Mouse (Mus musculus) liver, embryonic 14.5 days (tissue): ENCODE data around the gene Trhde.

ENCODE experiments used
- CTCF ChIP-seq: IDR thresholded peaks from 2 replicates; pipeline ENCODE4 v1.5.1; 2016; ENCODE audit warnings: antibody characterized with exemption, low read depth, control low read depth
- EP300 ChIP-seq: IDR thresholded peaks from 2 replicates; pipeline ENCODE4 v1.6.1; 2016; ENCODE audit warnings: antibody characterized with exemption, low read depth

DNA sequence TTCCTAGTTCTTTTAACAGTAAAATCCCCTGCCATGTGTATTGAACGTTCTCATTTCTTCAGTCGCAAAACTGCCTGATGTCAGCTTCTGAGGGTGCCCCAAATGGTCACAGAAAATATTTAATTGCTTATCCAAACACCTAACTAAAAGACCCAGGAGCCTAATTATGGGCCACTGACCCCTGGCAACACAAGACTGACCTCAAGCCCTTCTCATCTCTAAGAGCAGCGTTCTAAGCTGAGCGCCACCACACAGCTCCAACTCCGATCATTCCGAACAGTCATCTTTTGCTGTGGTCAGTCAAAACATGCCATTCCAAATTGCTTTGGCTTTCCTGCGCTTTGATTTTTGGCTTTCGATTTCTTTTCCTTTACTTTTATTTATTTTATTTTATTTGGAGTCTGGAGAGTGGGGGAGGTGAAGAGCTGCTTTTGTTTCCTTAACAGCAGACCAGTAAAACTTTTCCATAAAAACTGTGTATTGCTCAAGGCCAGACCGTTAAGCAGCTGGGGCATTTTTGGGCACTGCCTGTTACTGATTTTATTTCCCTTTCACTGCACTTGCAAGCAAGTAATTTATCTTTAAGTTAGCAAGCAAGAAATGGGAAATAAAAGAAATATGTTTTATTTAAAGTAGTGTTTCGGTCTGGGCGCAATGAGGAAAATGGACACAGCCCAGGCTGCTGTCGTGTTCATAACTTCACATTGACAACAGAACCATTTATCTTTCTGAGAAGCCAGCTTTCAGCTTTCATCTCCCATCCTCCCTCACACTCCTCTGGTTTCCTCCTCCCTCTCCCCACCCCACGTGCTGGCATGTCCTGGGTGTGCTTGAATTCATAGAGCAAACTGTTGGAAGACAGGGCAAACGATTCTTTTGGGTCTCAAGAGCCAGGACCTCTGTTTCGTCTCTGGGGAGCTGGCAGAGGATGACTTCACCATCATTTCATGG is 59.1 kb downstream of the Trhde start:
- TF ChIP-seq CTCF (no peak), EP300 (no peak)
